Mouse (Mus musculus): ENCODE results near the gene Gm13304.
"Not testable (repeated sequence)": the region's sequence is repeated elsewhere in the genome, so short reads cannot be mapped to it uniquely, and the experiment has no call there.

Gene Gm13304

GRCm38 (mm10) chr4:42114517-42114916 is at the start of gene Gm13304:
Gene Gm13304 (plus strand): TSS chr4:42114817.
- not testable (repeated sequence) for DNase-seq

GRCm38 (mm10) chr4:42090907-42091306 is 23.7 kb upstream of the Gm13304 start, which contains the start of gene Gm3893:
Gene Gm3893 (plus strand): TSS chr4:42091207.
- not testable (repeated sequence) for DNase-seq

GRCm38 (mm10) chr4:42153136-42153535 is 38.5 kb downstream of the Gm13304 start, which contains the start of gene Gm13306:
Gene Gm13306 (plus strand): TSS chr4:42153436.
- not testable (repeated sequence) for DNase-seq
